Comparison of ENCODE assay signal across 11 mouse cellular contexts in genomic region chr6:84697474-84698287, GRCm38 (mm10).
DNase-seq lines count a peak whose midpoint lies in the region; ATAC-seq lines count a peak whose summit lies in the region.
"Had no signal": no experiment of that assay in that cellular context is flagged by ENCODE, and none has a peak within 500 bp of the region (broad histone marks: within the 10 kb centered on the region; RNA-seq: fewer than 3 reads in every experiment).

No protein-coding gene starts in this region.

- H3K4me1 ChIP-seq in intestine, embryonic 14.5 days (replicated peaks; ENCODE audit: control insufficient read depth, insufficient read depth, low read length): peaks cover 43% of the 10 kb centered on the region

- WGBS in intestine, embryonic 14.5 days: 11% methylated on average over 9 of the region's 9 CpGs

- H3K36me3 ChIP-seq in intestine, embryonic 14.5 days (ENCODE audit: control insufficient read depth, insufficient read depth, low read length): no peaks in the 10 kb centered on the region
- H3K36me3 ChIP-seq: G1E; neural tube, embryonic 12.5 days had no signal

- peak overlapping the region; percentile 51; the same call in 1 of the 2 replicates for H3K27ac ChIP-seq in intestine, embryonic 14.5 days (ENCODE audit: low read depth)
- H3K27ac ChIP-seq: neural tube, embryonic 12.5 days had no signal

- DNase-seq in Muller cell, postnatal 12 days (ENCODE audit: inconsistent ontology term): peak; percentile 22
- DNase-seq in embryo, embryonic 11 days: peak; percentile 43
- peak; percentile 60 for DNase-seq in intestine, embryonic 14.5 days (ENCODE audit: low spot score)
- DNase-seq in lung, postnatal 14 days: peak; percentile 29
- no peak for DNase-seq in left cerebral cortex, adult 8-10 months (ENCODE audit: low spot score in 2 of 2)
- DNase-seq in right cerebral cortex, adult 2 months (ENCODE audit: low spot score in 2 of 2): no peak
- no peak for DNase-seq in right cerebral cortex, postnatal 14 days
- DNase-seq in layer of hippocampus, postnatal 36 days: no peak

- ATAC-seq in intestine, embryonic 14.5 days (replicated peaks; ENCODE audit: low FRiP score, low TSS enrichment, low read depth): peak; percentile 56

- no peak overlapping the region for H3K9ac ChIP-seq in intestine, embryonic 14.5 days (ENCODE audit: low read length)
- H3K9ac ChIP-seq: neural tube, embryonic 12.5 days had no signal

- no peaks in the 10 kb centered on the region for H3K9me3 ChIP-seq in intestine, embryonic 14.5 days (ENCODE audit: control insufficient read depth, low read length)
- H3K9me3 ChIP-seq: G1E; neural tube, embryonic 12.5 days had no signal

- no peaks in the 10 kb centered on the region for H3K27me3 ChIP-seq in intestine, embryonic 14.5 days (replicated peaks; ENCODE audit: control insufficient read depth, insufficient read depth, low read length)
- H3K27me3 ChIP-seq: neural tube, embryonic 12.5 days had no signal

- H3K4me3 ChIP-seq in intestine, embryonic 14.5 days (ENCODE audit: low read depth, low read length): no peak overlapping the region
- H3K4me3 ChIP-seq: erythroblast, embryonic 14.5 days; neural tube, embryonic 12.5 days had no signal

- H3K4me2 ChIP-seq in intestine, embryonic 14.5 days (ENCODE audit: low read length): no peak overlapping the region
- H3K4me2 ChIP-seq: neural tube, embryonic 12.5 days had no signal

Comparison
In these comparisons a context has a peak if more than half of its experiments do, and no peak if none do; other contexts are left out.
1. DNase-seq: peak in Muller cell, postnatal 12 days (single experiment), embryo, embryonic 11 days (single experiment), intestine, embryonic 14.5 days (single experiment) and lung, postnatal 14 days (single experiment); none in left cerebral cortex, adult 8-10 months (0 of 2), right cerebral cortex, adult 2 months (0 of 2), right cerebral cortex, postnatal 14 days (single experiment) and layer of hippocampus, postnatal 36 days (0 of 2).